Mouse (Mus musculus): ENCODE data around the gene Arl11.
A peak's percentile ranks its signal among the peaks of the same experiment; 100 is the strongest.
"Not testable (repeated sequence)": the region's sequence is repeated elsewhere in the genome, so short reads cannot be mapped to it uniquely, and the experiment has no call there.

Gene Arl11

GRCm38 (mm10) chr14:61309593-61309992, at the start of gene Arl11:
Gene Arl11 (plus strand): TSS chr14:61309753.
- peak; percentile 16 to 47 for DNase-seq (ENCODE audit: low spot score in 2 of 2)

GRCm38 (mm10) chr14:61267908-61268475, 41.6 kb upstream of the Arl11 start:
- no peak for DNase-seq (ENCODE audit: low spot score in 2 of 2)

- DNase-seq (ENCODE audit: low spot score in 2 of 2), result no peak
Measured at GRCm38 (mm10) chr14:61274414-61275198, 34.9 kb upstream of the Arl11 start.

- DNase-seq (ENCODE audit: low spot score in 2 of 2), result peak; percentile 33 to 74
Measured at GRCm38 (mm10) chr14:61277285-61277684, 32.3 kb upstream of the Arl11 start.

GRCm38 (mm10) chr14:61278676-61279300, 30.8 kb upstream of the Arl11 start:
- no peak for DNase-seq (ENCODE audit: low spot score in 2 of 2)

- peak in 1 of 2 experiments; percentile 26 for DNase-seq (ENCODE audit: low spot score in 2 of 2)
Measured at GRCm38 (mm10) chr14:61288606-61289286, 20.8 kb upstream of the Arl11 start.

- no peak for DNase-seq (ENCODE audit: low spot score in 2 of 2)
Measured at GRCm38 (mm10) chr14:61290664-61291063, 18.9 kb upstream of the Arl11 start.

GRCm38 (mm10) chr14:61293884-61294737, 15.4 kb upstream of the Arl11 start:
- peak; percentile 51 to 80 for DNase-seq (ENCODE audit: low spot score in 2 of 2)

GRCm38 (mm10) chr14:61294738-61295079, 14.8 kb upstream of the Arl11 start:
- DNase-seq (ENCODE audit: low spot score in 2 of 2), result peak; percentile 21 to 61

- DNase-seq (ENCODE audit: low spot score in 2 of 2), result no peak
Measured at GRCm38 (mm10) chr14:61299810-61300209, 9.7 kb upstream of the Arl11 start.

GRCm38 (mm10) chr14:61301323-61301722, 8.2 kb upstream of the Arl11 start:
- DNase-seq (ENCODE audit: low spot score in 2 of 2), result no peak

GRCm38 (mm10) chr14:61302428-61302827, 7.1 kb upstream of the Arl11 start:
- DNase-seq (ENCODE audit: low spot score in 2 of 2), result no peak

GRCm38 (mm10) chr14:61303969-61304609, 5.5 kb upstream of the Arl11 start:
- no peak for DNase-seq (ENCODE audit: low spot score in 2 of 2)

- no peak for DNase-seq (ENCODE audit: low spot score in 2 of 2)
Measured at GRCm38 (mm10) chr14:61310036-61310772, 651 bp downstream of the Arl11 start.

- no peak for DNase-seq (ENCODE audit: low spot score in 2 of 2)
Measured at GRCm38 (mm10) chr14:61310963-61311362, 1.4 kb downstream of the Arl11 start.

- peak; percentile 20 to 60 for DNase-seq (ENCODE audit: low spot score in 2 of 2)
Measured at GRCm38 (mm10) chr14:61316861-61317260, 7.3 kb downstream of the Arl11 start.

GRCm38 (mm10) chr14:61320765-61321164, 11.2 kb downstream of the Arl11 start:
- no peak for DNase-seq (ENCODE audit: low spot score in 2 of 2)

GRCm38 (mm10) chr14:61321200-61321599, 11.6 kb downstream of the Arl11 start:
- DNase-seq (ENCODE audit: low spot score in 2 of 2), result no peak

- no peak for DNase-seq (ENCODE audit: low spot score in 2 of 2)
Measured at GRCm38 (mm10) chr14:61322740-61323139, 13.2 kb downstream of the Arl11 start.

- DNase-seq (ENCODE audit: low spot score in 2 of 2), result not testable (repeated sequence)
Measured at GRCm38 (mm10) chr14:61327007-61327406, 17.5 kb downstream of the Arl11 start.

Data from spleen, postnatal 10 days (tissue).